ENCODE assay signal across 8 mouse cellular contexts in genomic region chr12:99220333-99220732, GRCm38 (mm10).
DNase-seq lines count a peak whose midpoint lies in the region; ATAC-seq and TF ChIP-seq lines count a peak whose summit lies in the region.
"Had no signal": no experiment of that assay in that cellular context is flagged by ENCODE, and none has a peak within 500 bp of the region (broad histone marks: within the 10 kb centered on the region; RNA-seq: fewer than 3 reads in every experiment).

No protein-coding gene starts in this region.

- H3K4me3 ChIP-seq in hindbrain, embryonic 11.5 days (ENCODE audit: low read depth, low read length): no peak overlapping the region
- H3K4me3 ChIP-seq in midbrain, embryonic 11.5 days (ENCODE audit: low read depth, low read length): no peak overlapping the region
- no peak overlapping the region for H3K4me3 ChIP-seq in liver, postnatal 0 days (ENCODE audit: low read depth, low read length)
- H3K4me3 ChIP-seq: limb, embryonic 13.5 days had no signal

- H3K4me1 ChIP-seq in hindbrain, embryonic 11.5 days (replicated peaks; ENCODE audit: control insufficient read depth, insufficient read depth, low read length): peaks cover 23% of the 10 kb centered on the region
- peaks cover 76% of the 10 kb centered on the region for H3K4me1 ChIP-seq in midbrain, embryonic 11.5 days (ENCODE audit: control insufficient read depth, insufficient read depth, low read length)
- peaks cover 4% of the 10 kb centered on the region for H3K4me1 ChIP-seq in liver, postnatal 0 days (ENCODE audit: insufficient read depth)

- no peak overlapping the region for H3K4me2 ChIP-seq in hindbrain, embryonic 11.5 days (replicated peaks; ENCODE audit: low read depth, low read length)
- H3K4me2 ChIP-seq in midbrain, embryonic 11.5 days: peak overlapping the region; percentile 30; the same call in 1 of the 2 replicates
- H3K4me2 ChIP-seq in liver, postnatal 0 days (ENCODE audit: low read depth, low read length): no peak overlapping the region
- H3K4me2 ChIP-seq: limb, embryonic 13.5 days had no signal

- H3K36me3 ChIP-seq in hindbrain, embryonic 11.5 days (ENCODE audit: control insufficient read depth, insufficient read depth, low read length): no peaks in the 10 kb centered on the region
- H3K36me3 ChIP-seq in midbrain, embryonic 11.5 days (ENCODE audit: control insufficient read depth, insufficient read depth, low read length): no peaks in the 10 kb centered on the region
- no peaks in the 10 kb centered on the region for H3K36me3 ChIP-seq in liver, postnatal 0 days (replicated peaks; ENCODE audit: insufficient read depth, low read length)

- TF ChIP-seq CTCF in liver, postnatal 0 days (IDR thresholded peaks at IDR 0.05; ENCODE audit: low read depth): no peak

- no peaks in the 10 kb centered on the region for H3K9me3 ChIP-seq in hindbrain, embryonic 11.5 days (ENCODE audit: control insufficient read depth, low read length)
- no peaks in the 10 kb centered on the region for H3K9me3 ChIP-seq in midbrain, embryonic 11.5 days (ENCODE audit: control insufficient read depth, low read length)
- H3K9me3 ChIP-seq in liver, postnatal 0 days (ENCODE audit: low read length): no peaks in the 10 kb centered on the region
- H3K9me3 ChIP-seq: limb, embryonic 13.5 days had no signal

- no peak overlapping the region for H3K9ac ChIP-seq in hindbrain, embryonic 11.5 days (ENCODE audit: low read depth, low read length)
- no peak overlapping the region for H3K9ac ChIP-seq in midbrain, embryonic 11.5 days (ENCODE audit: low read length)
- H3K9ac ChIP-seq in liver, postnatal 0 days (replicated peaks): no peak overlapping the region
- H3K9ac ChIP-seq: limb, embryonic 13.5 days had no signal

- H3K27ac ChIP-seq in hindbrain, embryonic 11.5 days (ENCODE audit: low read depth, low read length): no peak overlapping the region; the same call in 1 of the 2 replicates
- H3K27ac ChIP-seq in midbrain, embryonic 11.5 days (ENCODE audit: low read depth, low read length): peak overlapping the region; percentile 92; the same call in 1 of the 2 replicates
- H3K27ac ChIP-seq in liver, postnatal 0 days (ENCODE audit: low read depth): no peak overlapping the region
- H3K27ac ChIP-seq: limb, embryonic 13.5 days had no signal

- WGBS in hindbrain, embryonic 11.5 days: 20% methylated on average over 8 of the region's 8 CpGs
- WGBS in midbrain, embryonic 11.5 days: 10% methylated on average over 8 of the region's 8 CpGs
- 82% methylated on average over 8 of the region's 8 CpGs for WGBS in liver, postnatal 0 days (ENCODE audit: insufficient replicate concordance)

- DNase-seq in lung, postnatal 10 days: peak; percentile 57
- no peak for DNase-seq in lung, adult 18-20 months
- peak; percentile 93 for DNase-seq in hindbrain, embryonic 11.5 days (ENCODE audit: low spot score)
- DNase-seq in midbrain, embryonic 11.5 days (ENCODE audit: low spot score, missing footprints): peak; percentile 98
- no peak for DNase-seq in urinary bladder, postnatal 14 days (ENCODE audit: low spot score)
- DNase-seq in spleen, postnatal 14 days (ENCODE audit: low spot score in 2 of 2): no peak
- DNase-seq in liver, postnatal 0 days: no peak

- ATAC-seq in hindbrain, embryonic 11.5 days (ENCODE audit: low FRiP score): peak; percentile 91
- peak; percentile 93 for ATAC-seq in midbrain, embryonic 11.5 days (ENCODE audit: low FRiP score)
- ATAC-seq in liver, postnatal 0 days: no peak

- H3K27me3 ChIP-seq in hindbrain, embryonic 11.5 days (ENCODE audit: control insufficient read depth, insufficient read depth, low read length): no peaks in the 10 kb centered on the region
- H3K27me3 ChIP-seq in midbrain, embryonic 11.5 days (ENCODE audit: control insufficient read depth, insufficient read depth, low read length): no peaks in the 10 kb centered on the region
- no peaks in the 10 kb centered on the region for H3K27me3 ChIP-seq in liver, postnatal 0 days (ENCODE audit: insufficient read depth, low read length)
- H3K27me3 ChIP-seq: limb, embryonic 13.5 days had no signal

- TF ChIP-seq EP300 in liver, postnatal 0 days (IDR thresholded peaks at IDR 0.05; ENCODE audit: low read depth): no peak

Comparison
In these comparisons a context has a peak if more than half of its experiments do, and no peak if none do; other contexts are left out.
1. DNase-seq: peak in lung, postnatal 10 days (single experiment), hindbrain, embryonic 11.5 days (single experiment) and midbrain, embryonic 11.5 days (single experiment); none in lung, adult 18-20 months (0 of 2), urinary bladder, postnatal 14 days (single experiment), spleen, postnatal 14 days (0 of 2) and liver, postnatal 0 days (single experiment).